Mouse (Mus musculus) heart, adult 18-20 months (tissue): ENCODE results near the gene Gm2000. TPM values are rescaled to one million over a fixed set of nuclear protein-coding genes. Genes with fewer than 3 reads are reported as not detected.
"Not testable (repeated sequence)": the region's sequence is repeated elsewhere in the genome, so short reads cannot be mapped to it uniquely, and the experiment has no call there.

Experiments
- DNase-seq, 2 experiments: peaks; one replicate each; pipeline ENCODE4 v3.0.0; 2021 to 2022; ENCODE audit warnings: mixed read lengths in 1 of 2
- long read RNA-seq, 2 experiments: library from polyadenylated mRNA; stranded (forward); transcript quantifications; one replicate each; pipeline ENCODE4 v2.0.0; 2021
- total RNA-seq, 2 experiments: library from RNA; stranded (reverse); gene quantifications; 2 replicates each; pipeline ENCODE4 v1.2.3; 2021

The Gm2000 gene
- total RNA-seq, result 100 to 1,000 TPM; 401 to 433 TPM
- long read RNA-seq, experiment 1, transcript Gm2000-201 (1 exons, 445 nt), result major isoform, 51 of 51 reads
- long read RNA-seq, experiment 1, partial matches to known transcripts, result 0 of 51 reads
- long read RNA-seq, experiment 1, other reads (novel, unspliced or antisense), result 0 of 51 reads
- long read RNA-seq, experiment 2, transcript Gm2000-201 (1 exons, 445 nt), result major isoform, 46 of 46 reads
- long read RNA-seq, experiment 2, partial matches to known transcripts, result 0 of 46 reads
- long read RNA-seq, experiment 2, other reads (novel, unspliced or antisense), result 0 of 46 reads

DNA sequence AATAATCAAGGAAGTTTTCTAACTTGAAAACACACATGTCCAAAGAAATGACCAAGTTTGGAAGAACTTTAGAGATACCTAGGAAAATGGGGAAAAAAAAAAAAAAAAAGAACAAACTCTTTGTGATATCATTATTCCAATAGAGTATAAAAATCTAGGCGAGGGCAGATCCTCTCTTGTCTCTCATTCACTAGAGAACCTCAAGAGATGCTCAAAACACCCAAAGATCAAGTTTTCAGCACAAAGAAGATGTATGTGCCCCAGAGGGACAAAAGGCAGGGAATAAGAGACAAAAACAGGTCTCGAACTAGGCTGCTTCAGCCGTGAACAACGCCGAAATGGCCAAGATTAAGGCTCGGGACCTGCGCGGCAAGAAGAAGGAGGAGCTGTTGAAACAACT, at the start of gene Gm2000:
Gene Gm2000, plus strand, starts transcription at position 301 of the 400 bp plus-strand sequence.
- no peak for DNase-seq

DNA sequence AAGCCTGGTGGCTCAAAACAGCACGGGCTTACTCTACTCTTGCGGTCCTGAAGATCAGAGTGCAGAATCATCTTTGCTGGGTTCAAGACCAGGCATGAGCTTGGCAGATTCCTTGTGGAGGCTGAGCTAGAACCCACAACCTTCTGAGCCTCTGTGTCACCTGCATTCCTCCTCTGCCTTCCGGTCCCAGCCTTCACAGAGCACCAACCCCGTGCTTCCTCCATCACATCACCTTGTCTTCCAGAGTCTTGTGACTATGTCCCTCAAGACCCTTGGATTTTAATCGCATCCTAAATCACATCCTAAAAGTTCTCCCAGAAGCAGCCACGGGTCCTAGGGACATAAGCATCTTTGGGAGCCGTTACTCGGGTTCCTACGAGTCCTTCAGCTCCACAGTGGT, 42.7 kb upstream of the Gm2000 start:
- DNase-seq, result no peak

DNA sequence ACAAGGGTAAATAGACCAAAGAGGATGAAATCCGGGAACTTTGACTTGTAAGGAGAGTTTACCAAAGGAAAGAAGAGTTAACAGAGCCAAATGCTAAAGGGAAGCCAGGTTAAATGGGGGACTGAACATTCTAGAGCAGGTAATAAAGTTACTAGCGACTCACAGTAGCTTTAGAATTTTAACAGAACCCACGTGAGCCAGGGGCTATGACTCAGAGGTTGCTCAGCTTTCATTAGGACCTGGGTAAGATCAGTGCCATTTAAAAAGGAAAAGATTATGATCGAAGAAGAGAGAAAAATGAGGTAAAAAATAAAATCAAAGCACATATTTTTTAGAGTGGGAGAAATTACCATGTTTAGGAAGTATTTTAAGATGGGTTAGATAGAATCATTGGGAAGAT, 25.0 kb upstream of the Gm2000 start:
- DNase-seq, result no peak

DNA sequence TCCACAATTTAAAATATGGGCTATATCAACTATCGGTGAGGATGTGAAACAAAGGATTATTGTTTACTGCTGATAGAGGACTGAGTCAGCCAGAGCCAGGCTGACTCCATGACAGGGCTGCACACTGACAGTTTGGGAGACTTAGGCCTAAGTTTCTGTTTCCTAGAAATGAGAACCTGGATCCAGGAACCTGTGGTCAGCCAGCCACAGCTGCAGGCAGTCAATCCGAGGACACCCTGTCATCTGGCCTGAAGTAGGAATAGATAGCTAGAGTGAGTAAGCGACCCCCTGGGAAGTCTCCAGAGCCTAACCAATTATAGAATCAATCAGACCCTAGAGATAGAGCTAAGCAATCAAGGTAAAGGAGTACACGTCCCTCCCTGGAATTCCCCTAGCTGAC, 21.4 kb upstream of the Gm2000 start:
- DNase-seq, result no peak

DNA sequence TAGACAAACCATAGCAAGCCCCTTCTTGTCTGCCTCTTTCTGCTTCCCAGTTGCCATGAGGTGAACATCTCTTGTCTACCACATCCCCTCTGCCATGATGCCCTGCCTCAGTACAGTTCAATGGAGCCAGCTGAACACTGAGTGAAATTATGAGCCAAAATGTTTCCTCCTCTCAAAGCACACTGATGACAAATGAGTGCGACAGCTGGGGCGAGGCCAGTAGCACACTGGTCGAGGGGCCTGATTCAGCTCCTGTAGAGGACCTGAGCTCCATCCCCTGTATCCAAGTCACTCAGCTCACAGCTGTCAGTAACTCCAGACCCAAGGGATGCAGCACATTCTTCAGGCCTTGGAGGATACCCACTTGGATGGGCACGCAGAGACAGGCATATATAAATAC, 20.2 kb upstream of the Gm2000 start:
- no peak for DNase-seq

DNA sequence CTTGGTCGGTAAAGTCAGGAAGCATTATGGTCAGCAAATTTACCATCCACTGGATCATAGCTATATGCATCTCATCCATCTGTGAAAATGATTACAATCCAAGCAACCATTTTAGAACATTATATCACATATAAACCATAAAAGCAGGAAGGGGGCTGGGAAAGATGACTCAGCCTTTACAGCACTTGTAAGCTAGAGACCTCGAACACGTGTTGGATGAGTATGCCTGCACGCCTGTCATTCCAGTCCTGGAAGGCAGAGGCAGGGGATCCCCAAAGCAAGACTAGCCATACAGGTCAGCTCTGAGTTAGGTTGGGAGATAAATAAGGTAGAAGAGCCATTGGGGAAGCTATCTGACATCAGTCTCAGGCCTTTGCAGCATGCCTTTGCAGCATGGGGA, 16.8 kb upstream of the Gm2000 start:
- DNase-seq, result no peak

DNA sequence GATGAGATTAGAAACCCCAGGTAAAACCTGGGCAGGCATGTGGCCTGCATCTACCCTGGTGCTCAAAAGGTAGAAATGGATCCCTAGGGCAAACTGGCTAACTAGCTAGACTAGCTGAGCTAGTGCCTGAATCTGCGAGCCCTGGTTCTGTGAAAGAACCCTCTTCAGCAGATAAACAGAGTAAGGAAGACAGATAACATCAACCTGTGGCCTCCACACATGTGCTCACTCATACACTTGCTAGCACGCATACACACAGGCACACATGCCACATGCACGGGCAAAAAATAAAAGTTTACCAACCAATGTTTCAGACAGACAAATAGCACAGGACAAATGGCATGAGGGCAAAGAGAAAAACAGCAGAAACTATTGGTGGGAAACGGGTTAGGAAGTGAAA, 15.4 kb upstream of the Gm2000 start:
- no peak for DNase-seq

DNA sequence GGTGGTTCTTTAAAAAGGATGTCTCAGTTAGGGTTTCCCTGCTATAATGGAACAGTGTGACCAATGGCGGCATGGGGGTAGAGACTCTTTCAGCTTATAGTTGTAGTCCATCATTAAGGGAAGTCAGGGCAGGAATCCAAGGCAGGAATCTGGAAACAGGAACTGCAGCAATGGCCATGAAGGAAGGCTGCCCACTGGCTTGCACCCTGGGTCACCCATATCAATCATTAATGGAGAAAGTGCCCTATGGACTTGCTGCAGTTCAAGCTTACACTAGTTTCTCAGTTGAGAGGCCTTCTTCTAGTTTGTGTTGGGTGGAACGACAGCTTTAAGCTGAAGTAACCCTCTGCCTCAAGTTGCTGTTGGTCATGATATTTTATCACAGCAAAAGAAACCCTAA, 13.4 kb upstream of the Gm2000 start:
- DNase-seq, result no peak

DNA sequence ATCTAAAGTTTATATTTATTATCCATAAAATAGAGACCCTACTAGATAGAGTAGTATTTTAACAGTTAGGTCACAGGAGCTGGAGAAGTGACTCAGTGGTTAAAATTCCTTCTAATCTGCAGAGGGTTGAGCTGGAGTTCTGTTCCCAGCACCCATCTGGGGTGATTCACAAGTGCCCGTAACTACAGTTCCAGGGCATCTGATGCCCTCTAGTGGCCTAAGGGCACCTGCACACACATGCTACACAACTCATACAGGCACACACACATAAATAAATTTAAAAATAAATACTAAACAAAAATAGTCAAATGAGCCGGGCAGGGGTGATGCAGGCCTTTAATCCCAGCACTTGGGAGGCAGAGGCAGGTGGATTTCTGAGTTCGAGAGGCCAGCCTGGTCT, 15.4 kb downstream of the Gm2000 start:
- no peak for DNase-seq

DNA sequence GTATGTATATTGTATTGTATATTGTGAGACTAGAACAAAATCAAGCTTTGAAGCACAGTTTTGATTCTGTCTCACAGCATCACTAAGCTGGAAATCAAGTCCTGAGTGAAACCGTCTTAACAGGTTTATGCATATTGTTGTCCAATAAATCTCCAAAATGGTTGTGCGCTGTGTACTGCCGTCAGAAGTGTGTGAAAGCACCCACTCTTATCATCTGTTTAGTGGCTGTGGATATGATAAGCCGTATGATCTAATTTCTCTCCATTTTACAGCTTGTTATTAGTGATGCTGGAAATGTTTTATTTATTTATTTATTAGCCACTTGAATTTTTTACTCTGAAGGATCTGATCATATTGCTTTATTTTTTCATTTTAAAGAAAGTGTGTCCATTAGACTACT, 20.4 kb downstream of the Gm2000 start:
- no peak for DNase-seq

DNA sequence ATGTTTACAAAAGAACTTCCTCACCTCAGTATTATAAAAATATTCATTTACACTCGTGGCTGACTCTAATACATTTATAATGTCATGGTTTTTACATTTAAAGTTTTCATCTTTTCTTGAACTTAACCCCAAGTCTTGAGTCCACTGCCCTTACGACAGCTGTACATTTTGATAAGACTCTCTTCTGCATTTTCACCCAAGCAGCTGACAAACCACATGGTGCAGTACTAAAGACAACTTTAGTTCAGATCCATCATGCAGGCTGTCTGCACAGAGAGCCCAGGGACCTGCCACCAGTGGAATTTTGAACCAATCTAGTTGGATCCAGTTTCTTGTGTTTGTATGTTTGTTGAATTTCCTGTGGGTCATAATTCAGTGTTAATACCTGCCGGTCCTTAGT, 21.0 kb downstream of the Gm2000 start:
- DNase-seq, result no peak

DNA sequence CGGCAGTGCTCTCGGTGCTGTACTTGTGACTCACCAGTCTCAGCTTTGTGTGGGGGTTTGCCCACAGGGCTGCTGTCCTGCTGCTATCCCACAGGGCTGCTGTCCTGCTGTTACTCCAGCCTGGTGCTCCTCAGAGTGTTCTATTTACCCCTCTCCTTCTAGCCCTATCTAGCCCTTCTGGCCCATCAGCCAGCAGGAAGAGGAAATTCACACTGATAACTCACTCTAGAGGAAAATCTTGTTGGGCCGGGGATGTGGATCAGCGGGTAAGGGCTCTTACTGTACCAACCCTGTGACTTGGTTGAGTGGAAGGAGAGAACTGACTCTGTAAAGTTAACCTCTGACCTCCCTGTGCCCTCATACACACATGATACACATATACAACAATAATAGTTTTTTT, 27.3 kb downstream of the Gm2000 start:
- DNase-seq, result no peak

DNA sequence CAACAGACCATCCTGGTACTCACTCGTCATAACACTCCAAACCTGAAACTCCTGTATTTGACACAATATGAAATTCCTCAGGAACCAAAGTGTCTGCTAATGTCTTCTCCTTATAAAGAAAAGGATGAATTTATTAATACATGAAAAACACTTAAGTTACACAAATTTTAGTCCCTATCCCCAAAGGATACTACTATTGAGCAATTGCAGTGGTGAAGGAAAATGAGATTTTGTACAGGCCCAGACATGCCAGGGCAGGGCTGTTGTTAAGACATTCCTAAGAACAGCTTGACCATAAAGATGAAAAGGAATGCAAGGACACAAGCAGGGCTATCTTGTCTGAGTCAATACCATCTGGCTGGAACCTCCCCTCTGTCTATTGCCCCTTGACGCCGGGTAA, 34.3 kb downstream of the Gm2000 start:
- DNase-seq, result not testable (repeated sequence)

DNA sequence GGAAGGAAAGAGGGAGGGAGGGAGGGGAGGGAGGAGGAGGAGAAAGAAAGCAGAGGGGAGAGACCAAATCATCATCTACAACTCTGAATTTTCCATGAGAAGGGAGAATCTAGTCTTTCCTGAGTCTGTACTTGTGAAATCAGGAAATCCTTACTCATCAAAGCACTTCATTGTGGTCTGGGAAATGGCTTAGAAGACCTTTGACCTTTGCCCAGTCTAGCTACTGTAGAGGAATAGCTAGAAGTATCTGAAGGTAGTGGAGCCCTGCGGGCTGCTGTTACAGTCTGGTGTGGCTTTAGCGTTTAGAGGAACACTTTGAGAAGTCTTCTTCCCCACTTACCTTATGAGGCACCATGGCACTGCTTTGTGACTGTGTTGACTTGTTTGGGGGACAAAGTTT, 36.7 kb downstream of the Gm2000 start:
- no peak for DNase-seq

DNA sequence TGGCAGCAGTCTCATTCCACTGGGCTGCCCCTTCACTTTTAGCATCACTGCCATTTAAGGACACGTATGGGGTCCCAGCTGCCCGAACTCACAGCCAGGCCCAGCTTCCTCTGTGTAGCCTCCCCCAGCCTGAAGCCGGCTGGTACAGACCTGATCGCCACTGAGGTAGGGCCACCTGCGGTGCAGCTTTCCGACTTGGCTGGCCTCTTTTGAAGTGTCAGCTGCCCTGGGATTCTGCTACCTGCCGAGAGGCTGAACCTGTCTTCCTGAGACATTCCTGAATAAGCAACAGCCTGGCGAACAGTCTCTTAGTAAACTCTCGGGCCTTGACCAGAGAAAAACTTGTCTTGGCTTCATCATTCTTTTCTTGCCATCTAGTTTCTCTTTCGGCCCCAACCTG, 37.4 kb downstream of the Gm2000 start:
- DNase-seq, result no peak

DNA sequence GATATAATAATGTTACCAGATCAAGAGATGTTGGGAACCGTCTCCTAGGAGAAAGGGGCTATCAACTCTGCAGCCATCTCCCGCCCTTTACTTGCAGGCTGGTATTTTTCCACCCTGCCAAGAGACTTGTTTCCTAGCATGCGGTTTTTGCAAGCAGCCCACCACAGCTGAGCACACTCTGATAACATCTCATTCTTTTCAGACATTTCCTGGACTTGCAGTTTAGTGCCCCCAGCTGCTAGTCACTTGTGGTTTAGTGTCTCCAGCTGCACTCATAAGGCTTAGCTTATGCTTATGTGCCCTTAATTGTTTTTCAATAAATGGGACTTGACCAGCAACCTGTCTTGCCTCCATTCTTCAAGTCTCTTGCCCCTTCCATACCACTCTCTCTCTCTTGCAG, 42.2 kb downstream of the Gm2000 start:
- DNase-seq, result no peak

DNA sequence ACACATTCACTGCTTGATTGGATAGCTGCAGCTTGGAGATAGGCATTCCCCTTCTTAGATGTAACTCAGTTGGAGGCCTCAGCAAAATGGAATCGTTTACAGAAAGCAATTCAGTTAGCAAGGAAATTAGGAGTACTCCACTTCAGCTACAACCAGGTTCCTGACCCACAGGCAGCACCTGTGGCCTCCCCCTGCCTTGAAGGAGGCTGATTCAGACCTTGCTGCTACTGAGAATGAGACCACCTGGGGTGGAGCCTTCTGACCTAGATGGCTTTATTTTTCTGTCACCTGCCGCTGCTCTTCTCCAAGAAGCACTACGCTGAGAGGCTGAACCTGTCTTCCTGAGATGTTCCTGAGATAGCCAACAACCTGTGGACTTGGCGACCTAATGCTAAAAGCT, 42.7 kb downstream of the Gm2000 start:
- DNase-seq, result no peak

Other genes starting within 250 kb of the Gm2000 start
- gene Fam163a, start 161.0 kb upstream of the Gm2000 start, total RNA-seq, result under 1 TPM in 1 of 2 experiments, not detected in 1; 0.07 TPM
- gene Tdrd5, start 62.4 kb upstream of the Gm2000 start, total RNA-seq, result not detected
- gene Nphs2, start 55.3 kb upstream of the Gm2000 start, total RNA-seq, result under 1 TPM in 1 of 2 experiments, not detected in 1; 0.08 TPM
- not detected for gene Axdnd1, start 55.1 kb downstream of the Gm2000 start, total RNA-seq
- 10 to 100 TPM in 1 of 2 experiments, 1 to 10 TPM in 1; 8.2 to 11.9 TPM for gene Soat1, start 108.3 kb downstream of the Gm2000 start, total RNA-seq
- gene Gm10031, start 158.0 kb downstream of the Gm2000 start, total RNA-seq, result 10 to 100 TPM; 47.2 to 51.9 TPM
- gene Abl2, start 192.7 kb downstream of the Gm2000 start, total RNA-seq, result 10 to 100 TPM; 24.4 to 26.1 TPM